Mouse (Mus musculus): Measurements from ENCODE around the gene Pole3. TPM values are rescaled to one million over a fixed set of nuclear protein-coding genes. Genes with fewer than 3 reads are reported as not detected.

Pole3 gene
- polyA plus RNA-seq, 1 experiment from 2014 or later: 89.5 TPM

DNA sequence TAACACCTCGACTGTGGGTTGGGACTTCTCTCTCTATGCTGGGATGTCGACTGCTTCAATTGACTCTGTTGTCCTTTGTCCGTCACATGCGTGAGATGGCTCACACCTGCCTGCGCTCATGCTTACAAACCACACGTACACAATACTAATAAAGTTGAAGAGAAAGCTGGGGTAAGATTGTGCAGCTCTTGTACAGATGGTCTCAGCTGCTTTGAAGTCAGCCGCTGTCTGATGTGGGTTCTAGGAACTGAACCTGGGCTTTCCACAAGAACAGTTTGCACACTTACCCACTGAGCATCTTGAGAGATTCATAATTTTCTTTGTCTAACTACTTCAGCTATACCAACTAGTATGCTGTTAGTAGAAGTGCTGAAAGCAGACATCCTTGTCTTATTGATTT, 27.1 kb upstream of the Pole3 start:
- no peak for ATAC-seq (ENCODE audit: borderline replicate concordance, extremely low read depth, low FRiP score, low TSS enrichment)
- H3K4me3 ChIP-seq: no peak overlapping the region
- H3K9ac ChIP-seq: no peak overlapping the region
- no peaks in the 10 kb centered on the region for H3K36me3 ChIP-seq
- H3K4me2 ChIP-seq: no peak overlapping the region
- H3K27ac ChIP-seq: no peak overlapping the region
- no peaks in the 10 kb centered on the region for H3K9me3 ChIP-seq
- WGBS: 78% methylated on average over 7 of the region's 7 CpGs
- H3K27me3 ChIP-seq: no peaks in the 10 kb centered on the region
- H3K4me1 ChIP-seq: no peaks in the 10 kb centered on the region

DNA sequence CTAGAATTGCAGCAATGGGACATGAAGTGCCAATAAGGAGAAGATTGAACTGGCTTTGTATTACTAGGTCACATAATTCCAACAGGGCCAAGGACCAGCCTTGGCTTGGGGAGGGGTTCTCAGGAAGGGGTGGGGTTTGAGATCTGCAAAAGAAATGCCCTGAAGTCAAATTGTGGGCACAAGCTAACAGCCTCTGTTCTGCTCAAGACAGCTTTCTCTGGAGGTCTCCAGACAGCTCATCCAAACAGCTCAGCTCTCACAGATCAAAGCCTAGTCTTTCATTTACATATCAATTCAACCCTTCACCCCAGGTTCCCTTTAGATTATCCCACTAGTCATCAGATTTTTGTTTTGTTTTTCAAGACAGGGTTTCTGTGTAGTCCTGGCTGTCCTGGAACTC, 19.9 kb upstream of the Pole3 start:
- H3K36me3 ChIP-seq: no peaks in the 10 kb centered on the region
- H3K4me3 ChIP-seq: no peak overlapping the region
- no peak overlapping the region for H3K4me2 ChIP-seq
- H3K4me1 ChIP-seq: no peaks in the 10 kb centered on the region
- no peak overlapping the region for H3K9ac ChIP-seq
- no peaks in the 10 kb centered on the region for H3K27me3 ChIP-seq
- no peaks in the 10 kb centered on the region for H3K9me3 ChIP-seq
- no peak for ATAC-seq (ENCODE audit: borderline replicate concordance, extremely low read depth, low FRiP score, low TSS enrichment)
- H3K27ac ChIP-seq: no peak overlapping the region

DNA sequence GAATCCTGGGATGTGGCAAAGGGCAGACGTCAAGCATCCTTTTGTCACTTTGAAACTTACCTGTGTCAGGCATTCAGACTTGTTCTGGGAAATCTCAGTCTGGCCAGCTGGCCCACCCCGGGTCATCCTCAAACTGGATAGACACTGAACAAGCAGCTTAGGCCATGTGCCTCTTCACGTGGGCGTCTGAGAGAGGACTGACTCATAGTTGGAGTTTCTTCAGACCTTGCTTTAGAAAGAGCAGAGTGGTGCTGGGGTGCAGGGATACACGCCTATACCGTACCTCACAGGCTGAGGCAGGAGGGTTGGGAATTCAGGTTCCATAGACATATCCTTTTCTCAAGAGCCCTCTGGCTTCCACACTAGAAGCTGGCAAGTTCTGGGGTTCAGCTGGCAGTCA, 18.9 kb upstream of the Pole3 start:
- H3K36me3 ChIP-seq: no peaks in the 10 kb centered on the region
- no peak overlapping the region for H3K4me2 ChIP-seq
- H3K27me3 ChIP-seq: no peaks in the 10 kb centered on the region
- H3K4me3 ChIP-seq: no peak overlapping the region
- no peaks in the 10 kb centered on the region for H3K4me1 ChIP-seq
- no peak overlapping the region for H3K9ac ChIP-seq
- no peak for ATAC-seq (ENCODE audit: borderline replicate concordance, extremely low read depth, low FRiP score, low TSS enrichment)
- no peaks in the 10 kb centered on the region for H3K9me3 ChIP-seq
- 79% methylated on average over 6 of the region's 6 CpGs for WGBS
- H3K27ac ChIP-seq: no peak overlapping the region

DNA sequence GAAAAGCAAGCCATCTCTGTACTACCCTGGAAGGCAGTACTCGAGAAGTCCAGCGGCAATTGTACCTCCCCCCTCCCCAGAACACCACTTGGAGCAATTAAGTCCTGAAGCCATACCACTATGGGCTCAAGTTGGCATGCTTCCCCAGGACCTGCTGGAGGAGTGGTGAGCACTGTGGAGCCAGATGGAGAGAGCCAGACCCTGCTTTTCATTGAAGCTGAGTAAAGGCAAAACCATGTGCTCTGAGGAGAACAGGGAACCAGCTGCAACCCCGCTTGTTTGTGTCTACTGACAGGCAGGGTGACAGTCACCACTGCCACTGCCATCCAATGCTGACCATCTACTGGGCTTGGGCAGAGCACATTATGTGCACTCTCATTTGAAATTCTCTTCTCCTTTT, 16.9 kb upstream of the Pole3 start:
- 78% methylated on average over 3 of the region's 3 CpGs for WGBS
- no peak for ATAC-seq (ENCODE audit: borderline replicate concordance, extremely low read depth, low FRiP score, low TSS enrichment)

DNA sequence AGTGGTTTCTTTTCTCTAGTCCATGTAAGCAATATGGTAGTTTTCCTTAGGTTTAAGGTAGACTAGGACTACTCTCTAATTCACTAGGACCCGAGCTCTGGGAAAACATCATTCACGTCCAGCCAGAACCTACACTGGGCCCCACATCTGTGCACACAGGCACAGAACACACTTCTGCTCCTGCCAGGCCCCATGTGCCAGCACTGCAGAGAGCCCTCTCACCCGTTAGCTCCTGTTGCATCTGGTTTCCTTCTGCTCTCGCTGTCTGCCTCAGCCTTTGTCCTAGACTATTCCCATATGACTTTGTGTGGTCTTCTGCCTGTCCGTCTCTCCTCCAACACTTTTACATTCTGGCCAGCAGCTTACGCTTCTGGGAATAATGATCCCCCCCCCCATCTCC, 8.9 kb upstream of the Pole3 start:
- 77% methylated on average over 6 of the region's 6 CpGs for WGBS
- no peak overlapping the region for H3K9ac ChIP-seq
- no peaks in the 10 kb centered on the region for H3K9me3 ChIP-seq
- peaks cover 7% of the 10 kb centered on the region for H3K4me1 ChIP-seq
- no peak for ATAC-seq (ENCODE audit: borderline replicate concordance, extremely low read depth, low FRiP score, low TSS enrichment)
- no peaks in the 10 kb centered on the region for H3K36me3 ChIP-seq
- no peaks in the 10 kb centered on the region for H3K27me3 ChIP-seq
- no peak overlapping the region for H3K4me3 ChIP-seq
- H3K27ac ChIP-seq: no peak overlapping the region
- no peak overlapping the region for H3K4me2 ChIP-seq

More for the DNA sequence above, 16.9 kb upstream of the Pole3 start:
- H3K27me3 ChIP-seq: no peaks in the 10 kb centered on the region
- no peak overlapping the region for H3K4me3 ChIP-seq
- H3K4me2 ChIP-seq: no peak overlapping the region
- no peaks in the 10 kb centered on the region for H3K9me3 ChIP-seq
- no peak overlapping the region for H3K9ac ChIP-seq
- H3K4me1 ChIP-seq: no peaks in the 10 kb centered on the region
- H3K27ac ChIP-seq: no peak overlapping the region
- no peaks in the 10 kb centered on the region for H3K36me3 ChIP-seq

DNA sequence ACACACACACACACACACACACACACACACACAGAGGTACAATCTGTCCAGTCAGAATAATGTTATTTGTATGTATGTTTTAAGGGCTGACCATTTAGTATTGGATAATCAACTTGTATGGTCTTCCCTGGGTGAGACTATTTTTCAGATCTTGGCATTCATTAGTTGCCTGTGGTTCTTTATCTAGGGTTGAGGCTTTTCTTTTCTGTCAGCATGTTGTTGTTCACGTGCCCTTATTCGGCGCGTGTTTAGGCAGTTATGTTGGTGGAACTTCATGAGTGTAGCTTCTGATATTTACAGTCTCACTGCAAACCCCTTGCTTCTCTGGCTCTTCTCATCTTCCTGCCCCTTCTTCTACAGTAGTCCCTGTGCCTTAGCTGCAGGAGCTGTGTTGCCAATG, 2.8 kb upstream of the Pole3 start:
- Histone ChIP-seq H3K9ac (no peak overlapping the region), H3K4me1 (peaks cover 21% of the 10 kb centered on the region), H3K27ac (no peak overlapping the region), H3K4me3 (no peak overlapping the region), H3K36me3 (peaks cover 12% of the 10 kb centered on the region), H3K27me3 (no peaks in the 10 kb centered on the region), H3K9me3 (no peaks in the 10 kb centered on the region), H3K4me2 (no peak overlapping the region)
- 84% methylated on average over 4 of the region's 4 CpGs for WGBS
- ATAC-seq (ENCODE audit: borderline replicate concordance, extremely low read depth, low FRiP score, low TSS enrichment): no peak

DNA sequence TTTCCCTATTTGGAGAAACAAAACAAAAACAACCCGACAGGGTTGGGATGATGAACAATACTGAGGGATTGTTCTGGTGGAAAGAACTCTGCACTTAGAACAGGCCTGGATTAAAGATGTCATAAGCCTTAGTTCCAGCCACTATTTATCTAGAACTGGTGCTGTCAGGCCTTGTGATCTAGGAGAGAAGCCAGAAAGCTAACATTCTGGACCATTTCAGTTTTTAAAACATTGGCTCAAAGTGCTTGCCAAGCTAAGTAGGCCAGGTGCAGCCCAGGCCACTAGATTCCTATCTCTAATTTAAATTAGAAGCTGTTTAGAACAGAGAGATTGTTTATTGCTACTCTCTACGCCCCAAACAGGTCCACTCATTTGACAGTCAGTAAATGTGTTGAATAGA, 1.4 kb upstream of the Pole3 start:
- Histone ChIP-seq H3K9me3 (no peaks in the 10 kb centered on the region), H3K4me1 (peaks cover 21% of the 10 kb centered on the region), H3K27ac (no peak overlapping the region), H3K27me3 (no peaks in the 10 kb centered on the region), H3K4me3 (no peak overlapping the region), H3K9ac (no peak overlapping the region), H3K4me2 (no peak overlapping the region), H3K36me3 (peaks cover 21% of the 10 kb centered on the region)
- WGBS: 55% methylated on average over 2 of the region's 2 CpGs
- no peak for ATAC-seq (ENCODE audit: borderline replicate concordance, extremely low read depth, low FRiP score, low TSS enrichment)

DNA sequence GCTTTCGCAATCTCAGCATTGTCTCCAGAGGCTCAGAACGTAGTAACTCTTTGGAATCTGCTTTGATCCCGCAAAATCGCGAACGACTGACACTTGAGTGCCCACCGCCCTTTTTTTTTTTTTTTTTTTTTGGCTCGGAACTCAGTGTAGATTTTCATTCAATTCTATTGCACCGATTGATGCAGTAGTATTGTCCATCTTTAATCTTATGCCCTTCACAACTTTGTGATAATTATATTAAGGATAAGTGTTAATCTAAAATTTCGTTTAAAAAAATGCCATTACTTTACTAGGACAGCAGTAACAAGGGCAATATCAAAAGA, 582 bp upstream of the Pole3 start:
- ATAC-seq (ENCODE audit: borderline replicate concordance, extremely low read depth, low FRiP score, low TSS enrichment): no peak
- Histone ChIP-seq H3K36me3 (peaks cover 21% of the 10 kb centered on the region), H3K4me3 (peak overlapping the region; percentile 73), H3K9ac (peak overlapping the region; percentile 42; the same call in 1 of the 2 replicates), H3K27me3 (no peaks in the 10 kb centered on the region), H3K4me2 (peak overlapping the region; percentile 52), H3K9me3 (no peaks in the 10 kb centered on the region), H3K4me1 (peaks cover 14% of the 10 kb centered on the region), H3K27ac (no peak overlapping the region)
- WGBS: 0% methylated on average over 10 of the region's 10 CpGs

DNA sequence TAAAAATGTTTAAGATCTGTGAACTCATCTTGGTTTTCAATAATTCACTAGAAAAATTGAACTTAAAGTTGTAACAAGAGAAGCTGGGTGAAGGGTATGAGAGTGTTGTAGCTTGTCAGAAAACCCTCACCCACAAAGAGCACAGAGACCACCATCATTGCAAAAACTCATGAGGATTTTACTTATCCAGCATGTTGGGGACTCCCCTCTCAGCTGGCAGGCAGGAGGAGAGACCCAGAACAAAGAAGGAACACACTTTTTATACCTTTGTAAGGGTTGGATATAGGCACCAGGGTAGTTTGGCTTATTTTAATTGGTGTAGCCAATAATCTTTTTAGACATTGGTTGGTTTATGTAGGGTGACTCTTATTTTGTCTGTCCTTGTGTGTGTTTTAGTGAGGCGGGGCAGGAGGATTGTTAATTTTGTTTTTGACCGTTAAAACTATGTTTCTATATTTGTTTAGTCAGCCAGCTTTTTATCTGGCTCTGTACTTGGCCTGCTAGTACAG, 3.9 kb downstream of the Pole3 start:
- Histone ChIP-seq H3K36me3 (peaks cover 21% of the 10 kb centered on the region), H3K4me1 (peaks cover 48% of the 10 kb centered on the region), H3K27ac (no peak overlapping the region), H3K27me3 (no peaks in the 10 kb centered on the region), H3K9me3 (no peaks in the 10 kb centered on the region), H3K4me3 (no peak overlapping the region), H3K9ac (no peak overlapping the region), H3K4me2 (no peak overlapping the region; the same call in 1 of the 2 replicates)
- ATAC-seq (ENCODE audit: borderline replicate concordance, extremely low read depth, low FRiP score, low TSS enrichment): no peak
- WGBS: 74% methylated on average over 2 of the region's 2 CpGs

DNA sequence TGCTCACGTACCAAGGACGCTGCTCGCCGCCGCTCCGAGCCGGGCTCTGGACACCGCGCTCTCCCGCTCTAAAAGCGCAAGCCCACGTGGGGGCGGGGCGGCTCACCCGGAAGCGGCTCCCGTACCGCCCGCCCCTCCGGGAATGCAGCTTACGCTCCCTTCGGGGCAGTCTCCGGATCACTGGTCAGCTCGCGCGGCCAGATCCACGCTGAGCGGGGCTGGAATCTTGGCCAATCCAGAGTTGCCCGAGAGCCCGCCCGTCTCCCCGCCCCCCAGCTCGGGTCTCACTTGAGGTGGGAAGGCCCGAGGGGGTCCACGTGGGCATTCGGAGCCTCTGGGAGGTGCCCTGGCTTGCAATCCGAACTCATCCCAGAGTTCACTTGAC, 5.0 kb downstream of the Pole3 start, which contains the start of gene Alad:
TSS of gene Alad (minus strand) at position 70 of the 385 bp plus-strand sequence.
- Histone ChIP-seq H3K4me2 (peak within 1 kb of the TSS; percentile 75), H3K9me3 (no peaks in the 10 kb centered on the region), H3K9ac (peak within 1 kb of the TSS; percentile 66), H3K27ac (peak within 1 kb of the TSS; percentile 89), H3K4me1 (peaks cover 59% of the 10 kb centered on the region), H3K36me3 (peaks cover 21% of the 10 kb centered on the region), H3K4me3 (peak within 1 kb of the TSS; percentile 75), H3K27me3 (no peaks in the 10 kb centered on the region)
- peak; percentile 85 for ATAC-seq (ENCODE audit: borderline replicate concordance, extremely low read depth, low FRiP score, low TSS enrichment)
- under 1% methylated on average over 37 of the region's 37 CpGs for whole genome bisulfite sequencing

DNA sequence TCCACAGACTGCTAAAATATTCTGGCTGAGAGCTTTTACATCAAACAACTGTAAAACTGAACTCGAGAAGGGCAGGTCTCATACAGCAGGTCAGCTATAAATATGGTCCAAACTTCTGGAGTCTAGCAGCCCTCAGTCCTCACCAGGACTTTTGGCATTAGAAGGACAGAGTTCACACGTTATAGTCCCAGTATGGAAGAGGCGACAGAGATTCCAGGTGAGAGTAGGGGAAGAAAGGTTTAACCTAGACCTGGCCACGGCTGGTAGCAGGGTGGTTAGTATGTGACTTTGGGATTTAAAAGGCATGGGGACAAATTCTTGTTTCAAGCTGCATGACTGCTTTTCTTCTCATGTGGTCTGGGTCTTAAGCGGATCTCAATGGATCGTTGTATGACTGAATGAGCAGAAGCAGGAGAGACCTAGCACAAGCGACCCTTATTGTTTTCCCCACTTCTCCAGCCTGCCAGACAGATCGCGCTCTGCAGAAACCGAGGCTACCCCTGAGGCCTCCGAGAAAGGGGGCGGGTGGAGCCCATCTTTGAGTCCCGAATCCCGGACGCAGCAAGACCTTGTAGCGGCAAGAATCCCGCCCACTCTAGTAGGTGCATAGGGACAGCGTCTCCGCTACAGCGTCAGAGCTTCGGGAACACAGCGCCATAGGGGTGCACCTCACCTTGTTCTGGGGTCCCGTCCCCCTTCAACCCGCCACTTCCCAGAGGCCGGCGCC, 5.6 kb downstream of the Pole3 start:
- peak overlapping the region; percentile 75 for H3K4me3 ChIP-seq
- peak overlapping the region; percentile 75 for H3K4me2 ChIP-seq
- H3K27ac ChIP-seq: peak overlapping the region; percentile 89
- H3K9ac ChIP-seq: peak overlapping the region; percentile 66
- no peaks in the 10 kb centered on the region for H3K27me3 ChIP-seq
- peaks cover 21% of the 10 kb centered on the region for H3K36me3 ChIP-seq
- WGBS: 1% methylated on average over 26 of the region's 26 CpGs
- peaks cover 59% of the 10 kb centered on the region for H3K4me1 ChIP-seq
- H3K9me3 ChIP-seq: no peaks in the 10 kb centered on the region
- peak; percentile 66; the same call in 1 of the 2 replicates for ATAC-seq (ENCODE audit: borderline replicate concordance, extremely low read depth, low FRiP score, low TSS enrichment)

DNA sequence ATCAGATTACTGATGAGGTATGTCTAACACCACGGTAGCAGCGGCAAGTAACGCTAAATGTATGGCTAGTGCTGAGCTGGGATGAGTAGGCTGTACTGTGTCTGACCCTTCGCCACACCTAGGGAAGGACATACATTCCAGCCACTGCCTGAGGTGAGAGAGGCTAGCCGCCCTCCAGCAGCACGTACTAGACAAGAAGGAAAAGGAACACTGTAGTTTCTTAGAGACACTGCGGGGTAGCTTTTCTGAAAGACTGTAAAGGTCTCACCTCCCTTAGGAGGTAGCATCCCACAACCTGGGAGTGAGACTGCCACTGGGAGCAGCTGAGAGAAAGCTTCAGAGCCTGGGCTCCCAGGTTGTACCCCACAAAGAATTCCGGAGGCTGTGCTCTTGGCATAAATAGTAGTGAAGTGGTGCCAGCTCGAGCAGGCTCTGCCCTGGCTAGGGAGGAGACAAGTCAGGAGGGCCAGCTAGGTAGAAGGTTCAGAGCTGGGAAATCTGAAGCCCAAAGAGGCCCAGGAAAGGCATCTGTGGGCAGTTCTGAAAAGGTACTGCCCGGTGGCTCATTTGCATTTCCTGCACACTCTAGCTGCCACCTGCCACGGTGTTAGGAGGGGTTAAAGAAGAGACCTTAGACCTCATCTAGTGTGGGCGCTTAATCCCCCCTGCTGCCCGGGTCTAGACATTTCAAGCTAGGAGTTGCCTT, 6.3 kb downstream of the Pole3 start:
- Histone ChIP-seq H3K4me1 (peaks cover 56% of the 10 kb centered on the region), H3K9ac (peak overlapping the region; percentile 66)
- 30% methylated on average over 13 of the region's 13 CpGs for WGBS

More for the DNA sequence above, 6.3 kb downstream of the Pole3 start:
- Histone ChIP-seq H3K4me3 (peak overlapping the region; percentile 75), H3K4me2 (peak overlapping the region; percentile 75), H3K27me3 (no peaks in the 10 kb centered on the region), H3K9me3 (no peaks in the 10 kb centered on the region), H3K36me3 (peaks cover 18% of the 10 kb centered on the region), H3K27ac (peak overlapping the region; percentile 89)
- ATAC-seq (ENCODE audit: borderline replicate concordance, extremely low read depth, low FRiP score, low TSS enrichment): peak; percentile 5; the same call in 1 of the 2 replicates
